Mouse (Mus musculus): ENCODE measurements at regions not wholly inside any gene's neighbourhood (a gene's known extent, or its start where the extent isn't known, plus 50 kb on each side); places are given as distances from the start of the nearest gene placed in this dataset.

- H3K4me2 ChIP-seq (ENCODE audit: low read length), result no peak overlapping the region
- peaks cover 5% of the 10 kb centered on the region for H3K4me1 ChIP-seq (ENCODE audit: control insufficient read depth, insufficient read depth, low read length)
- no peaks in the 10 kb centered on the region for H3K36me3 ChIP-seq (ENCODE audit: control insufficient read depth, insufficient read depth, low read length)
- peaks cover 17% of the 10 kb centered on the region; the same call in 1 of the 2 replicates for H3K27me3 ChIP-seq (replicated peaks; ENCODE audit: control insufficient read depth, insufficient read depth, low read length)
- H3K9me3 ChIP-seq (replicated peaks; ENCODE audit: control insufficient read depth, low read length), result no peaks in the 10 kb centered on the region
- WGBS, result 6% methylated on average over 7 of the region's 7 CpGs
- ATAC-seq, result no peak
- no peak overlapping the region for H3K27ac ChIP-seq (ENCODE audit: low read depth, low read length)
- H3K4me3 ChIP-seq (ENCODE audit: low read depth, low read length), result no peak overlapping the region
- H3K9ac ChIP-seq (ENCODE audit: low read length), result no peak overlapping the region
- DNase-seq (ENCODE audit: low spot score), result no peak
These were observed 103.5 kb upstream of the Tbca start for GRCm38 (mm10) chr13:94685191-94685590.

- H3K27ac ChIP-seq (ENCODE audit: low read depth, low read length), result no peak overlapping the region
- 71% methylated on average over 5 of the region's 5 CpGs for WGBS
These were observed 101.4 kb upstream of the Tbca start for GRCm38 (mm10) chr13:94687295-94687694.

DNA sequence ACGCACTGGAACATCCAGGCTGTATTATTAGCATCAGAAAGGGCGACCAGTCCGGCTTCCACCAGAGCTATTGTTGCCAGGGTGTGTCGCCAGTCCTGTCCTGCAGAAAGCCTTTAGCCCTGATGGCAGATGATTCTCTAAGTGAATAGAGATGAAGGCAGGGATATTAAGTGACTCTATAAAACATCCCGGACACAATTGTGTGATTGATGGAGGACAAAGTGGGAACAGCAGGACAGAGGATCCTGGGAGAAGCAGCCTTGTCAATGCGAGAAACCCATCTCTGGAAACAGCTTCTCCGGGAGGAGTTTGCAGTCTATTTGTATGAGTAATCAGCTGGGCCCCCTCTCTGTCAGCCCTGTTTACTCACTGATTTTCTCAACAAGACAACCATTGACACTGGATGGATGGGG, 82.1 kb upstream of the Tbca start:
- 0% methylated on average over 7 of the region's 7 CpGs for whole genome bisulfite sequencing
- ATAC-seq (no peak), DNase-seq (ENCODE audit: low spot score) (peak; percentile 37)
- Histone ChIP-seq H3K27me3 (replicated peaks; ENCODE audit: control insufficient read depth, insufficient read depth, low read length) (peaks cover 83% of the 10 kb centered on the region), H3K36me3 (ENCODE audit: control insufficient read depth, insufficient read depth, low read length) (no peaks in the 10 kb centered on the region), H3K4me1 (ENCODE audit: control insufficient read depth, insufficient read depth, low read length) (peaks cover 7% of the 10 kb centered on the region; the same call in 1 of the 2 replicates), H3K4me3 (ENCODE audit: low read depth, low read length) (no peak overlapping the region), H3K27ac (ENCODE audit: low read depth, low read length) (no peak overlapping the region), H3K9ac (ENCODE audit: low read length) (no peak overlapping the region), H3K4me2 (ENCODE audit: low read length) (no peak overlapping the region), H3K9me3 (replicated peaks; ENCODE audit: control insufficient read depth, low read length) (no peaks in the 10 kb centered on the region)

More at GRCm38 (mm10) chr13:94687295-94687694, 101.4 kb upstream of the Tbca start:
- no peak overlapping the region for H3K4me3 ChIP-seq (ENCODE audit: low read depth, low read length)
- no peaks in the 10 kb centered on the region for H3K36me3 ChIP-seq (ENCODE audit: control insufficient read depth, insufficient read depth, low read length)
- H3K9me3 ChIP-seq (replicated peaks; ENCODE audit: control insufficient read depth, low read length), result no peaks in the 10 kb centered on the region
- H3K9ac ChIP-seq (ENCODE audit: low read length), result no peak overlapping the region
- ATAC-seq, result no peak
- DNase-seq (ENCODE audit: low spot score), result no peak
- peaks cover 13% of the 10 kb centered on the region; the same call in 1 of the 2 replicates for H3K27me3 ChIP-seq (replicated peaks; ENCODE audit: control insufficient read depth, insufficient read depth, low read length)
- no peaks in the 10 kb centered on the region; the same call in 1 of the 2 replicates for H3K4me1 ChIP-seq (ENCODE audit: control insufficient read depth, insufficient read depth, low read length)
- no peak overlapping the region for H3K4me2 ChIP-seq (ENCODE audit: low read length)

- Histone ChIP-seq H3K27me3 (replicated peaks; ENCODE audit: control insufficient read depth, insufficient read depth, low read length) (peaks cover 87% of the 10 kb centered on the region), H3K27ac (ENCODE audit: low read depth, low read length) (no peak overlapping the region), H3K36me3 (ENCODE audit: control insufficient read depth, insufficient read depth, low read length) (no peaks in the 10 kb centered on the region), H3K4me3 (ENCODE audit: low read depth, low read length) (no peak overlapping the region), H3K4me2 (ENCODE audit: low read length) (no peak overlapping the region), H3K4me1 (ENCODE audit: control insufficient read depth, insufficient read depth, low read length) (peaks cover 3% of the 10 kb centered on the region; the same call in 1 of the 2 replicates), H3K9me3 (replicated peaks; ENCODE audit: control insufficient read depth, low read length) (no peaks in the 10 kb centered on the region), H3K9ac (ENCODE audit: low read length) (no peak overlapping the region)
- no peak for DNase-seq (ENCODE audit: low spot score)
- ATAC-seq, result no peak
- WGBS, result 2% methylated on average over 30 of the region's 32 CpGs
These were observed 81.1 kb upstream of the Tbca start for GRCm38 (mm10) chr13:94707371-94708280.

DNA sequence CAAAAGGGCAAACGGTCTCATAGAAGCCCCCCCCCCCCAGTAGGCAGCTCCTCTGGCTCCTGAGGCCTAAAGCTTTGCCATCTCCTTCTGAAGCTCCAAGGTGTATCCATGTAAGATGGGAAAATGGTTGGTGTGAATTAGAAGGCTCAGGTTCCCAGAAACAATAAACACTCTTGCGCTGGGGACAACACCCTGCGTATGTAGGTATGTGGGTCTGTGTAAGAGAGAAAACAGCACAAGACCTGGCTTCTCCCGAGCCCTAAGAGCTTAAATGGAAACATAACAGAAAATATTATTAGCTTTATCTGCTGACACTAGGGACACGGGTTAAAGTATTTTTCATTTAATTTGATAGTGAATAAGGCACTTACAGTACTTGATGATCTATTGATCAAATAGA, 79.9 kb upstream of the Tbca start:
- H3K4me1 ChIP-seq (ENCODE audit: control insufficient read depth, insufficient read depth, low read length), result peaks cover 3% of the 10 kb centered on the region; the same call in 1 of the 2 replicates
- ATAC-seq, result no peak
- no peaks in the 10 kb centered on the region for H3K36me3 ChIP-seq (ENCODE audit: control insufficient read depth, insufficient read depth, low read length)
- H3K9me3 ChIP-seq (replicated peaks; ENCODE audit: control insufficient read depth, low read length), result no peaks in the 10 kb centered on the region
- DNase-seq (ENCODE audit: low spot score), result no peak
- H3K27ac ChIP-seq (ENCODE audit: low read depth, low read length), result no peak overlapping the region
- H3K4me3 ChIP-seq (ENCODE audit: low read depth, low read length), result no peak overlapping the region
- H3K9ac ChIP-seq (ENCODE audit: low read length), result no peak overlapping the region
- WGBS, result 37% methylated on average over 5 of the region's 5 CpGs
- no peak overlapping the region for H3K4me2 ChIP-seq (ENCODE audit: low read length)
- peaks cover 87% of the 10 kb centered on the region for H3K27me3 ChIP-seq (replicated peaks; ENCODE audit: control insufficient read depth, insufficient read depth, low read length)

DNA sequence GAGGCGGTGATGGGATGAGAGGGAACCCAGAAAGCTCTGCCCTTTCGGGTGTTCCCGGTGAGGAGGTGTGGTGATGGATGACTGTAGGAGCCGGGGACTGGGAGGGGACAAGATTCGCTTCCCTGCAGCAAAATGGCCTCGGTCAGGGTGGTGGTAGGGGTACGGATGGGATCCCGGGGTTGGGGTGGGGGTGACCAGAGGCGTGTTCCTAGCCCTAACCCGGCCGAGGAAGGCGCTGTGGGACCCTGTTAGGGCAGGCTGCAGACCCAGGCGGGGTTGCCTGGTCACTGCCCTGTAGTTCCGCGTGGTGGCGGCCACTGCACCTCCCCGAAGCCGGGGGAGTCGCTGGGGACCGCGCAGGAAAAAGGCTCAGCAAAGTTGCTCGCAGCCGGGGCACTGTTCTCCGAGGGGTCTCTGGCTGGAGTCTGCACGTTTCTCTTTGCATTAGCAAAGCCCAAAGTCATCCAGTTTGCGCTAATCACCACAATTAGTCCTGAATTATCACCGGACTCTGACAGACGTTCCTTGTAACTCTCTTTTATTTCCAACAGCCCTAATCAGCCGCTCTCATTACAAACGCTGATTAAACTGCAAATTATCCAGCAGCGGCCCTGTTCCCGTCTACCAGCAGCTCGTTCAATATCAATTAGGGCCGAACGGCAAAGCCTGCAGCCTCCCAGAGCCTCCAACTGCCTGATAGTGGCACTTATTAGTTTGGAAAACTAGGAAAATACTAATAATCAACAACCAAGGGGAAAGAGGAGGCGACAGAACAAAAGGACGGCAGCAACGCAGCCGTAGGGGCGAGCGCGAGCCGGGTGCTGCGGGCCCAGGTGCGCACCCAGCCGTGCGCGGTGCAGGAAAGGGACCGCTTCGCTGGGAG, 78.8 kb upstream of the Tbca start:
- Histone ChIP-seq H3K9me3 (replicated peaks; ENCODE audit: control insufficient read depth, low read length) (no peaks in the 10 kb centered on the region), H3K27ac (ENCODE audit: low read depth, low read length) (0 out of 2 replicates have a peak overlapping the region, but pooled peaks have one; percentile 14), H3K27me3 (replicated peaks; ENCODE audit: control insufficient read depth, insufficient read depth, low read length) (peaks cover 81% of the 10 kb centered on the region), H3K4me2 (ENCODE audit: low read length) (peak overlapping the region; percentile 48), H3K9ac (ENCODE audit: low read length) (peak overlapping the region; percentile 29; the same call in 1 of the 2 replicates), H3K4me1 (ENCODE audit: control insufficient read depth, insufficient read depth, low read length) (peaks cover 3% of the 10 kb centered on the region; the same call in 1 of the 2 replicates), H3K36me3 (ENCODE audit: control insufficient read depth, insufficient read depth, low read length) (no peaks in the 10 kb centered on the region), H3K4me3 (ENCODE audit: low read depth, low read length) (peak overlapping the region; percentile 22)
- DNase-seq (ENCODE audit: low spot score) (peak; percentile 78), ATAC-seq (peak; percentile 78)
- WGBS, result under 1% methylated on average over 50 of the region's 50 CpGs

GRCm38 (mm10) chr13:94710574-94711172, 78.0 kb upstream of the Tbca start:
- H3K9me3 ChIP-seq (replicated peaks; ENCODE audit: control insufficient read depth, low read length), result no peaks in the 10 kb centered on the region
- 1% methylated on average over 26 of the region's 26 CpGs for WGBS
- H3K4me2 ChIP-seq (ENCODE audit: low read length), result peak overlapping the region; percentile 48
- no peaks in the 10 kb centered on the region for H3K36me3 ChIP-seq (ENCODE audit: control insufficient read depth, insufficient read depth, low read length)
- peak overlapping the region; percentile 22 for H3K4me3 ChIP-seq (ENCODE audit: low read depth, low read length)
- no peak overlapping the region for H3K9ac ChIP-seq (ENCODE audit: low read length)
- 0 out of 2 replicates have a peak, but pooled peaks have one; percentile 22 for ATAC-seq
- H3K4me1 ChIP-seq (ENCODE audit: control insufficient read depth, insufficient read depth, low read length), result peaks cover 3% of the 10 kb centered on the region; the same call in 1 of the 2 replicates
- H3K27ac ChIP-seq (ENCODE audit: low read depth, low read length), result 0 out of 2 replicates have a peak overlapping the region, but pooled peaks have one; percentile 14
- no peak for DNase-seq (ENCODE audit: low spot score)
- H3K27me3 ChIP-seq (replicated peaks; ENCODE audit: control insufficient read depth, insufficient read depth, low read length), result peaks cover 76% of the 10 kb centered on the region

GRCm38 (mm10) chr13:94713451-94713850, 75.3 kb upstream of the Tbca start:
- H3K27ac ChIP-seq (ENCODE audit: low read depth, low read length), result no peak overlapping the region
- ATAC-seq (no peak), DNase-seq (ENCODE audit: low spot score) (no peak)
- no peak overlapping the region for H3K4me3 ChIP-seq (ENCODE audit: low read depth, low read length)
- 62% methylated on average over 3 of the region's 3 CpGs for WGBS
- no peak overlapping the region for H3K9ac ChIP-seq (ENCODE audit: low read length)
- 0 out of 2 replicates have a peak, but pooled peaks cover 3% of the 10 kb centered on the region for H3K4me1 ChIP-seq (ENCODE audit: control insufficient read depth, insufficient read depth, low read length)
- no peaks in the 10 kb centered on the region for H3K36me3 ChIP-seq (ENCODE audit: control insufficient read depth, insufficient read depth, low read length)
- H3K27me3 ChIP-seq (replicated peaks; ENCODE audit: control insufficient read depth, insufficient read depth, low read length), result peaks cover 55% of the 10 kb centered on the region
- no peak overlapping the region for H3K4me2 ChIP-seq (ENCODE audit: low read length)
- H3K9me3 ChIP-seq (replicated peaks; ENCODE audit: control insufficient read depth, low read length), result no peaks in the 10 kb centered on the region

All from forebrain, embryonic 14.5 days (tissue).